Mouse (Mus musculus): ENCODE results near the gene Zfp811.
"Not testable (repeated sequence)": the region's sequence is repeated elsewhere in the genome, so short reads cannot be mapped to it uniquely, and the experiment has no call there.

Gene Zfp811

GRCm38 (mm10) chr17:32809544-32810374, at the start of gene Zfp811:
TSS of gene Zfp811 (minus strand) at chr17:32809931.
- peak; percentile 88 for DNase-seq

- not testable (repeated sequence) for DNase-seq
Measured at GRCm38 (mm10) chr17:32856713-32857112, 47.0 kb upstream of the Zfp811 start.

GRCm38 (mm10) chr17:32851581-32851980, 41.9 kb upstream of the Zfp811 start:
- no peak for DNase-seq

GRCm38 (mm10) chr17:32841388-32841787, 31.7 kb upstream of the Zfp811 start:
- DNase-seq: no peak

GRCm38 (mm10) chr17:32839083-32839802, 29.5 kb upstream of the Zfp811 start:
- peak; percentile 83 for DNase-seq

GRCm38 (mm10) chr17:32830418-32830782, 20.7 kb upstream of the Zfp811 start:
- no peak for DNase-seq

GRCm38 (mm10) chr17:32829540-32830417, 20.0 kb upstream of the Zfp811 start, which contains the start of gene Zfp799:
TSS of gene Zfp799 (minus strand) at chr17:32830261.
- peak; percentile 99 for DNase-seq

- DNase-seq: no peak
Measured at GRCm38 (mm10) chr17:32816074-32816784, 6.5 kb upstream of the Zfp811 start.

- no peak for DNase-seq
Measured at GRCm38 (mm10) chr17:32814136-32814535, 4.4 kb upstream of the Zfp811 start.

GRCm38 (mm10) chr17:32810648-32811047, 917 bp upstream of the Zfp811 start:
- DNase-seq: no peak

- DNase-seq: no peak
Measured at GRCm38 (mm10) chr17:32808921-32809320, 810 bp downstream of the Zfp811 start.

GRCm38 (mm10) chr17:32789244-32789643, 20.5 kb downstream of the Zfp811 start:
- peak; percentile 85 for DNase-seq

- DNase-seq: no peak
Measured at GRCm38 (mm10) chr17:32788576-32788975, 21.2 kb downstream of the Zfp811 start.

GRCm38 (mm10) chr17:32788094-32788559, 21.6 kb downstream of the Zfp811 start, which contains the start of gene Zfp871:
TSS of gene Zfp871 (minus strand) at chr17:32788287.
- peak; percentile 100 for DNase-seq

GRCm38 (mm10) chr17:32787436-32788093, 22.2 kb downstream of the Zfp811 start:
- no peak for DNase-seq

GRCm38 (mm10) chr17:32786944-32787343, 22.8 kb downstream of the Zfp811 start:
- no peak for DNase-seq

- DNase-seq: no peak
Measured at GRCm38 (mm10) chr17:32785656-32786055, 24.1 kb downstream of the Zfp811 start.

- peak; percentile 28 for DNase-seq
Measured at GRCm38 (mm10) chr17:32777564-32777963, 32.2 kb downstream of the Zfp811 start.

- DNase-seq: no peak
Measured at GRCm38 (mm10) chr17:32771213-32771612, 38.5 kb downstream of the Zfp811 start.

- DNase-seq: no peak
Measured at GRCm38 (mm10) chr17:32766422-32766821, 43.3 kb downstream of the Zfp811 start.

GRCm38 (mm10) chr17:32757331-32757730, 52.4 kb downstream of the Zfp811 start:
- peak; percentile 23 for DNase-seq

Data from heart, adult 11 months (tissue).